Mouse (Mus musculus): ENCODE measurements at regions not wholly inside any gene's neighbourhood (a gene's known extent, or its start where the extent isn't known, plus 50 kb on each side); places are given as distances from the start of the nearest gene placed in this dataset.
"Not testable (repeated sequence)": the region's sequence is repeated elsewhere in the genome, so short reads cannot be mapped to it uniquely, and the experiment has no call there.

DNA sequence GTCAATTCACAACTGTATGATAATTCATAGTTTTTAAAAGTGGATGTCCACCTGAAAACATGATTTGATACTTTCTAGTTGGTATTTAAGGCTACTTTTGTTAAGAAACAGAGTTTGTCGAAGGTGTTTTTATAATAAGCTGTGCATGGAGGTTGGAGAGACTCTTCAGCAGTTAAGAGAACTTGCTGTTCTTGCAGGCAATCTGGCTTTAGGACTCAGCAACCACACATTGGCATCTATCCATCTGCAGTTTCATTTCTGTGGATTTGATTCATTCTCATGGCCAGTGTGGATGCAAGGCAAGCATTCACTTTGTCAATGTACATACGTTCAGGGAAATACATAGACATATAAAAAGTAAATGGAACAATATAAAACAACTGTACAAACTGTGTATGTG lies 784.5 kb upstream of the Gpc5 start:
- Histone ChIP-seq H3K9me3 (ENCODE audit: control insufficient read depth, insufficient read depth, low read depth, low read length) (no peaks in the 10 kb centered on the region), H3K9ac (ENCODE audit: insufficient read depth, low read depth, low read length, poor library complexity, severe bottlenecking) (no peak overlapping the region), H3K27ac (ENCODE audit: insufficient read depth, low read depth, low read length, poor library complexity, severe bottlenecking) (no peak overlapping the region), H3K4me3 (ENCODE audit: insufficient read depth in 1 of 2, low read depth in 1 of 2, low read length in 2 of 2, poor library complexity in 1 of 2, severe bottlenecking in 1 of 2) (no peak overlapping the region), H3K36me3 (ENCODE audit: control insufficient read depth, insufficient read depth, low read length, poor library complexity, severe bottlenecking) (no peaks in the 10 kb centered on the region), H3K4me1 (ENCODE audit: control insufficient read depth in 2 of 2, insufficient read depth in 2 of 2, low read length in 2 of 2, poor library complexity in 1 of 2) (no peaks in the 10 kb centered on the region)
- TF ChIP-seq ZNF384 (IDR thresholded peaks at IDR 0.05; ENCODE audit: low read depth, low read length) (no peak), HCFC1 (IDR thresholded peaks at IDR 0.05; ENCODE audit: borderline replicate concordance, insufficient read depth, low read length) (no peak), MAFK (IDR thresholded peaks at IDR 0.05; ENCODE audit: insufficient read depth, low read depth, low read length) (no peak), CHD2 (IDR thresholded peaks at IDR 0.05; ENCODE audit: low read depth, low read length) (no peak), ZC3H11A (IDR thresholded peaks at IDR 0.05; ENCODE audit: borderline replicate concordance, low read depth, low read length) (no peak)
- in situ Hi-C loops (cut with MboI; ENCODE audit: low sequenced_read_pairs in 2 of 2, unreplicated experiment in 2 of 2): no loop called here
- no peak for DNase-seq (ENCODE audit: low read depth, low spot score)

DNA sequence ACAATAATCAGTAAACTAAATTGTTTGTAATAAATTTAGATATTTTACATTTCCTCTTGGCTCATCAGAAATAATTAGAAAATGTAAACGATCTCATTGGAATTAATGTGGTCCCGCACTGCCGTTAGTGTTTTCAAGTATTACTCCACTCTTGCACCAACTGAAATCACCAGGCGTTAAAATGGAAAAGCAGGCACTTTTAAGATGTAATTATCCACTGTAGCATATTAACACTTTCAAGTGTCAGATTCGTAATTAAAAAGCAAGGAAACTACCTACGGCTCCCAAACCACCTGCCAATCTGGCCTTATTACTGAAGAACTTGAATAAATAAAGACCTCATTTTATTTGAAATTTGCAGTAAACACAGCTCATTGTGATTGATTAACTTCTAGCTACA lies 759.4 kb upstream of the Gpc5 start:
- no peak for DNase-seq (ENCODE audit: low read depth, low spot score)
- TF ChIP-seq CHD2 (IDR thresholded peaks at IDR 0.05; ENCODE audit: low read depth, low read length) (no peak), HCFC1 (IDR thresholded peaks at IDR 0.05; ENCODE audit: borderline replicate concordance, insufficient read depth, low read length) (no peak), ZNF384 (IDR thresholded peaks at IDR 0.05; ENCODE audit: low read depth, low read length) (no peak), MAFK (IDR thresholded peaks at IDR 0.05; ENCODE audit: insufficient read depth, low read depth, low read length) (no peak), ZC3H11A (IDR thresholded peaks at IDR 0.05; ENCODE audit: borderline replicate concordance, low read depth, low read length) (no peak)
- H3K4me3 ChIP-seq (ENCODE audit: insufficient read depth in 1 of 2, low read depth in 1 of 2, low read length in 2 of 2, poor library complexity in 1 of 2, severe bottlenecking in 1 of 2): no peak overlapping the region
- H3K36me3 ChIP-seq (ENCODE audit: control insufficient read depth, insufficient read depth, low read length, poor library complexity, severe bottlenecking): no peaks in the 10 kb centered on the region
- H3K27ac ChIP-seq (ENCODE audit: insufficient read depth, low read depth, low read length, poor library complexity, severe bottlenecking): no peak overlapping the region
- H3K9ac ChIP-seq (ENCODE audit: insufficient read depth, low read depth, low read length, poor library complexity, severe bottlenecking): no peak overlapping the region
- 0 out of 4 replicates have a peak, but pooled peaks cover 0 to 2% of the 10 kb centered on the region in 2 experiments for H3K4me1 ChIP-seq (ENCODE audit: control insufficient read depth in 2 of 2, insufficient read depth in 2 of 2, low read length in 2 of 2, poor library complexity in 1 of 2)
- no peaks in the 10 kb centered on the region for H3K9me3 ChIP-seq (ENCODE audit: control insufficient read depth, insufficient read depth, low read depth, low read length)
- in situ Hi-C loops (cut with MboI; ENCODE audit: low sequenced_read_pairs in 2 of 2, unreplicated experiment in 2 of 2): no loop called here

DNA sequence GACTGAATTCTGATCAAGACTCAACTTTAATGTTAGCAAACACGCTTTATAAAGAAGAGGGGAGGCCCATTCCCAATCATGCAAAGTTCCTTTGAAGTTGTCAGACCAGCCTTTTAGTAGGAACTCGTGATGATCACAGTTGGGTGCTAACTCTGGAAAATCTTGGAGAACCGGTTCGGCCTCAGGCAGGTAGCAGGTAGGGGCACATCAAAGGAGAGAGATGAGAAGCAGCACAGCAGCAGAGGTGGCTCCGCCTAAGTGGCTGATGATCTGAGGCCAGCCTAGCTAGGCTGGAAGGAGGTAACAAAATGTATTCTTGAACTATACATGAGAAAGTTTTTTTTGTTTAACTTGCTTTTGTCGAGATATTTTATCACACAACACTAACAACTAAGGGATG lies 742.7 kb upstream of the Gpc5 start:
- Histone ChIP-seq H3K9me3 (ENCODE audit: control insufficient read depth, insufficient read depth, low read depth, low read length) (no peaks in the 10 kb centered on the region), H3K9ac (ENCODE audit: insufficient read depth, low read depth, low read length, poor library complexity, severe bottlenecking) (no peak overlapping the region), H3K36me3 (ENCODE audit: control insufficient read depth, insufficient read depth, low read length, poor library complexity, severe bottlenecking) (no peaks in the 10 kb centered on the region), H3K4me1 (ENCODE audit: control insufficient read depth in 2 of 2, insufficient read depth in 2 of 2, low read length in 2 of 2, poor library complexity in 1 of 2) (no peaks in the 10 kb centered on the region), H3K4me3 (ENCODE audit: insufficient read depth in 1 of 2, low read depth in 1 of 2, low read length in 2 of 2, poor library complexity in 1 of 2, severe bottlenecking in 1 of 2) (no peak overlapping the region), H3K27ac (ENCODE audit: insufficient read depth, low read depth, low read length, poor library complexity, severe bottlenecking) (no peak overlapping the region)
- in situ Hi-C loops (cut with MboI; ENCODE audit: low sequenced_read_pairs in 2 of 2, unreplicated experiment in 2 of 2): no loop called here
- no peak for DNase-seq (ENCODE audit: low read depth, low spot score)
- no peak for TF ChIP-seq ZC3H11A (IDR thresholded peaks at IDR 0.05; ENCODE audit: borderline replicate concordance, low read depth, low read length)
- TF ChIP-seq HCFC1 (IDR thresholded peaks at IDR 0.05; ENCODE audit: borderline replicate concordance, insufficient read depth, low read length): no peak
- TF ChIP-seq ZNF384 (IDR thresholded peaks at IDR 0.05; ENCODE audit: low read depth, low read length): no peak
- TF ChIP-seq CHD2 (IDR thresholded peaks at IDR 0.05; ENCODE audit: low read depth, low read length): no peak
- TF ChIP-seq MAFK (IDR thresholded peaks at IDR 0.05; ENCODE audit: insufficient read depth, low read depth, low read length): no peak

DNA sequence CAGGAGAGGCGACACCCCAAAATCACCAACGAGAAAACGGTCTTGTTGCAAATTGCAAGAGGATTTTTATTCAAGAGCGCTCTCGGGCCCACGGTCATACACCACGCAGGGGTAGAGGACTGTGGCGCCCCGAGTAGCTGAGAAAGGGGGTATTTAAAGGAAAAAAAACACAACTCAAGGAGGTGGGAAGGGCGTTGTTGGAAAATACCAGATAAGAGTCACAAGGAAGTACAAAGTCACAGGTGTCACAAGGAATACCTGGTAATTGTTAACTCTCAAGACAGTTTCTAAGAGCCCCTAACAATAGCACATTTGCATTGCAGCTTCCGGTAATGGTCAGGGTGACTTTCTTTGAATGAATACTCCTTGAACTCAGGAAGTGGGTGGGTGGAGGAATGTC lies 742.2 kb upstream of the Gpc5 start:
- DNase-seq (ENCODE audit: low read depth, low spot score); H3K4me3 ChIP-seq (ENCODE audit: insufficient read depth in 1 of 2, low read depth in 1 of 2, low read length in 2 of 2, poor library complexity in 1 of 2, severe bottlenecking in 1 of 2); in situ Hi-C loops (cut with MboI; ENCODE audit: low sequenced_read_pairs in 2 of 2, unreplicated experiment in 2 of 2): not testable (repeated sequence)

DNA sequence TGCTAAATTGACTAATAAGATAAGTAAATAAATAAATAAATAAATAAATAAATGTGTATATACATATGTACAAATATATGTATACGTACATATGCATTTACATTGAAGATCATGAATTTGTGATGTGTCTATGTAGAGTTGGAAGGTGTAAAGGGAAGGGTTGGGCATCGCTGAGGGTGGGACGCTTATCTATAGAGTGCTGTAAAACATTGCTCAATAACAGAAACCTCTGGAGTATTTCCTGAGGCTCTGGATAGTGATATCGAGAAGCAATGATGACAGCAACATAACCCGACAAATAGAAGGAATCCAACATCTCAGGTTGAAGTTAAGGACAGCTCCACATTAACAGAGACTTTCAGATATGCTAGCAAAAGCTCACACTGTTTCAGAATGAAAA lies 739.7 kb upstream of the Gpc5 start:
- in situ Hi-C loops (cut with MboI; ENCODE audit: low sequenced_read_pairs in 2 of 2, unreplicated experiment in 2 of 2): no loop called here
- H3K9ac ChIP-seq (ENCODE audit: insufficient read depth, low read depth, low read length, poor library complexity, severe bottlenecking): no peak overlapping the region
- TF ChIP-seq ZC3H11A (IDR thresholded peaks at IDR 0.05; ENCODE audit: borderline replicate concordance, low read depth, low read length): no peak
- TF ChIP-seq ZNF384 (IDR thresholded peaks at IDR 0.05; ENCODE audit: low read depth, low read length): no peak
- TF ChIP-seq CHD2 (IDR thresholded peaks at IDR 0.05; ENCODE audit: low read depth, low read length): no peak
- TF ChIP-seq MAFK (IDR thresholded peaks at IDR 0.05; ENCODE audit: insufficient read depth, low read depth, low read length): no peak
- TF ChIP-seq HCFC1 (IDR thresholded peaks at IDR 0.05; ENCODE audit: borderline replicate concordance, insufficient read depth, low read length): no peak

More for the DNA sequence above, 742.2 kb upstream of the Gpc5 start:
- H3K9me3 ChIP-seq (ENCODE audit: control insufficient read depth, insufficient read depth, low read depth, low read length); H3K9ac ChIP-seq (ENCODE audit: insufficient read depth, low read depth, low read length, poor library complexity, severe bottlenecking); H3K27ac ChIP-seq (ENCODE audit: insufficient read depth, low read depth, low read length, poor library complexity, severe bottlenecking); H3K4me1 ChIP-seq (ENCODE audit: control insufficient read depth in 2 of 2, insufficient read depth in 2 of 2, low read length in 2 of 2, poor library complexity in 1 of 2); H3K36me3 ChIP-seq (ENCODE audit: control insufficient read depth, insufficient read depth, low read length, poor library complexity, severe bottlenecking): not testable (repeated sequence)

More for the DNA sequence above, 739.7 kb upstream of the Gpc5 start:
- Histone ChIP-seq H3K4me1 (ENCODE audit: control insufficient read depth in 2 of 2, insufficient read depth in 2 of 2, low read length in 2 of 2, poor library complexity in 1 of 2) (no peaks in the 10 kb centered on the region), H3K4me3 (ENCODE audit: insufficient read depth in 1 of 2, low read depth in 1 of 2, low read length in 2 of 2, poor library complexity in 1 of 2, severe bottlenecking in 1 of 2) (no peak overlapping the region), H3K9me3 (ENCODE audit: control insufficient read depth, insufficient read depth, low read depth, low read length) (no peaks in the 10 kb centered on the region), H3K27ac (ENCODE audit: insufficient read depth, low read depth, low read length, poor library complexity, severe bottlenecking) (no peak overlapping the region), H3K36me3 (ENCODE audit: control insufficient read depth, insufficient read depth, low read length, poor library complexity, severe bottlenecking) (no peaks in the 10 kb centered on the region)
- no peak for DNase-seq (ENCODE audit: low read depth, low spot score)
